Mouse (Mus musculus): ENCODE results near the gene Mrpl24.
"Not testable (repeated sequence)": the region's sequence is repeated elsewhere in the genome, so short reads cannot be mapped to it uniquely, and the experiment has no call there.

Gene Mrpl24

GRCm38 (mm10) chr3:87919336-87920108, at the start of gene Mrpl24:
Mrpl24 (plus strand) TSS chr3:87919506.
- peak; percentile 84 to 95 for DNase-seq (ENCODE audit: low spot score in 2 of 2)

GRCm38 (mm10) chr3:87877730-87878129, 41.6 kb upstream of the Mrpl24 start:
- no peak for DNase-seq (ENCODE audit: low spot score in 2 of 2)

- DNase-seq (ENCODE audit: low spot score in 2 of 2): no peak
Observed at GRCm38 (mm10) chr3:87884291-87884690, 35.0 kb upstream of the Mrpl24 start.

- DNase-seq (ENCODE audit: low spot score in 2 of 2): peak; percentile 26 to 33
Observed at GRCm38 (mm10) chr3:87884708-87885251, 34.5 kb upstream of the Mrpl24 start.

- DNase-seq (ENCODE audit: low spot score in 2 of 2): peak; percentile 93 to 97
Observed at GRCm38 (mm10) chr3:87885281-87886003, 33.9 kb upstream of the Mrpl24 start, which contains the start of gene Prcc. Prcc (minus strand) TSS chr3:87885608.

GRCm38 (mm10) chr3:87886004-87886365, 33.3 kb upstream of the Mrpl24 start:
- no peak for DNase-seq (ENCODE audit: low spot score in 2 of 2)

- DNase-seq (ENCODE audit: low spot score in 2 of 2): no peak
Observed at GRCm38 (mm10) chr3:87886416-87886815, 32.9 kb upstream of the Mrpl24 start.

- DNase-seq (ENCODE audit: low spot score in 2 of 2): not testable (repeated sequence)
Observed at GRCm38 (mm10) chr3:87887400-87887799, 31.9 kb upstream of the Mrpl24 start.

GRCm38 (mm10) chr3:87891481-87891880, 27.8 kb upstream of the Mrpl24 start:
- DNase-seq (ENCODE audit: low spot score in 2 of 2): no peak

- no peak for DNase-seq (ENCODE audit: low spot score in 2 of 2)
Observed at GRCm38 (mm10) chr3:87893367-87893905, 25.9 kb upstream of the Mrpl24 start.

- DNase-seq (ENCODE audit: low spot score in 2 of 2): no peak
Observed at GRCm38 (mm10) chr3:87899266-87899665, 20.0 kb upstream of the Mrpl24 start.

- DNase-seq (ENCODE audit: low spot score in 2 of 2): no peak
Observed at GRCm38 (mm10) chr3:87899776-87900175, 19.5 kb upstream of the Mrpl24 start.

GRCm38 (mm10) chr3:87901036-87901624, 18.2 kb upstream of the Mrpl24 start:
- no peak for DNase-seq (ENCODE audit: low spot score in 2 of 2)

- not testable (repeated sequence) for DNase-seq (ENCODE audit: low spot score in 2 of 2)
Observed at GRCm38 (mm10) chr3:87901959-87902358, 17.3 kb upstream of the Mrpl24 start.

- no peak for DNase-seq (ENCODE audit: low spot score in 2 of 2)
Observed at GRCm38 (mm10) chr3:87903821-87904220, 15.5 kb upstream of the Mrpl24 start.

- DNase-seq (ENCODE audit: low spot score in 2 of 2): peak; percentile 91 to 95
Observed at GRCm38 (mm10) chr3:87905880-87906485, 13.3 kb upstream of the Mrpl24 start, which contains the start of gene Hdgf. Hdgf (plus strand) TSS chr3:87906321.

GRCm38 (mm10) chr3:87906601-87906980, 12.7 kb upstream of the Mrpl24 start:
- no peak for DNase-seq (ENCODE audit: low spot score in 2 of 2)

- DNase-seq (ENCODE audit: low spot score in 2 of 2): peak in 1 of 2 experiments; percentile 33
Observed at GRCm38 (mm10) chr3:87906981-87907857, 12.1 kb upstream of the Mrpl24 start.

GRCm38 (mm10) chr3:87907906-87908305, 11.4 kb upstream of the Mrpl24 start:
- no peak for DNase-seq (ENCODE audit: low spot score in 2 of 2)

GRCm38 (mm10) chr3:87909381-87909780, 9.9 kb upstream of the Mrpl24 start:
- DNase-seq (ENCODE audit: low spot score in 2 of 2): no peak

GRCm38 (mm10) chr3:87909874-87910273, 9.4 kb upstream of the Mrpl24 start:
- DNase-seq (ENCODE audit: low spot score in 2 of 2): no peak

Measured in frontal cortex, postnatal 36 days (tissue).